Mouse (Mus musculus): ENCODE measurements around the gene Ugt3a1. TPM values are rescaled to one million over a fixed set of nuclear protein-coding genes. Genes with fewer than 3 reads are reported as not detected.

Ugt3a1 gene
- polyA plus RNA-seq (2017; shearing (Covaris generic)): not detected

DNA sequence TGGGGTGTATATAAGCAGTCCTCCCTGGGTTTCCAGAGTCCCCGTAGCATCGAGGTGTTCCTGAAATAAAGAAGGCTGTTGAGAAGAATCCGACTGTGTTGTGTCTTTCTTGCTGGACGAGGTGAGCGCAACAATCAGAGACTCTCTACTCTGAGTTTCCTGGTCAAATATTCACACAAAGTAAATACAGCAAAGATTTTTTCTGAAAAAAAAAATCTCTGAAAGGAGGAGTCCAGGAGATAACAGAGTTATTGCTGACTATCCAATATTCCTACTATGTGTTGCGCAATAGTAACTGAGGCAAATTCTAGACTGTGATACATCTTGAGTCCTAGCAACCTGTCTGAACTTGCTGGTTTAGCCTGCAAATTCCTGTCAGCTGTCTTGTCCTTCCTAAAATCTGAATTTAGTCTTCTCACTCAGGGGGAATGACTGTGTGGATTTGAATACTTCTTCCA is at the start of gene Ugt3a1:
Gene Ugt3a1 (plus strand): TSS at position 51 of the 458 bp plus-strand sequence.

DNA sequence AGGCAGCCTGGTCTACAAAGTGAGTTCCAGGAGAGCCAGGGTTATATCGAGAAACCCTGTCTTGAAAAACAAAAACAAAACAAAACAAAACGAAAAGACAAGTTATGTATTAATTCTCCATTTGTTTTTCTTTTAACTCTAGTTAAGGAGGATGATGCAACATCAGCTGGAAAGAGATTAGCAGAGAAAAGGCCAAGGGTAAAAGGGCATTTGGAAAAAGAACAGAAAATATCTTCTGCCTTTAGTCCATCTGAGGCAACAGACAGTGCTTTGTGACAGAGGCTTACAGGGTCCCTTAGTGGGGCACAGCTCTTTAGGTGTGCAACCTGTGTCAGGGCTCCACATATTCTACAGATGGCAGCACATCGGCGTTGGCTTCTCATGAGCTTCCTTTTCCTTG is 58.7 kb downstream of the Ugt3a1 start, which contains the start of gene Ugt3a2:
Gene Ugt3a2 (plus strand): TSS at position 210 of the 400 bp plus-strand sequence.

Other genes starting within 250 kb of the Ugt3a1 start
- gene Nadk2, start 205.6 kb upstream of the Ugt3a1 start, polyA plus RNA-seq (2017; shearing (Covaris generic)): 17.9 TPM
- 3.5 TPM for gene Lmbrd2, start 136.3 kb upstream of the Ugt3a1 start, polyA plus RNA-seq (2017; shearing (Covaris generic))
- 5.6 TPM for gene Skp2, start 121.5 kb upstream of the Ugt3a1 start, polyA plus RNA-seq (2017; shearing (Covaris generic))
- not detected for gene Ugt3a2, start 58.7 kb downstream of the Ugt3a1 start, polyA plus RNA-seq (2017; shearing (Covaris generic))
- 2.8 TPM for gene Capsl, start 159.1 kb downstream of the Ugt3a1 start, polyA plus RNA-seq (2017; shearing (Covaris generic))